Comparison of ENCODE assay signal across 15 mouse cellular contexts in genomic region chr5:111163377-111163776, GRCm38 (mm10).
A peak's percentile ranks its signal among the peaks of the same experiment; 100 is the strongest.
DNase-seq lines count a peak whose midpoint lies in the region; ATAC-seq and TF ChIP-seq lines count a peak whose summit lies in the region.
"Had no signal": no experiment of that assay in that cellular context is flagged by ENCODE, and none has a peak within 500 bp of the region (broad histone marks: within the 10 kb centered on the region; RNA-seq: fewer than 3 reads in every experiment).

No protein-coding gene starts in this region.

- H3K4me3 ChIP-seq in stomach, embryonic 16.5 days (replicated peaks; ENCODE audit: low read length) = no peak overlapping the region
- no peak overlapping the region for H3K4me3 ChIP-seq in stomach, postnatal 0 days (ENCODE audit: low read depth, low read length)
- no peak overlapping the region for H3K4me3 ChIP-seq in hindbrain, embryonic 10.5 days
- no peak overlapping the region for H3K4me3 ChIP-seq in midbrain, embryonic 13.5 days (replicated peaks)
- H3K4me3 ChIP-seq: limb, embryonic 10.5 days had no signal

- H3K4me1 ChIP-seq in stomach, embryonic 16.5 days (ENCODE audit: control insufficient read depth, insufficient read depth, low read length) = peaks cover 16% of the 10 kb centered on the region; the same call in 1 of the 2 replicates
- H3K4me1 ChIP-seq in stomach, postnatal 0 days (replicated peaks; ENCODE audit: control insufficient read depth, insufficient read depth) = no peaks in the 10 kb centered on the region
- peaks cover 69% of the 10 kb centered on the region for H3K4me1 ChIP-seq in hindbrain, embryonic 10.5 days (replicated peaks)
- H3K4me1 ChIP-seq in midbrain, embryonic 13.5 days (replicated peaks) = peaks cover 71% of the 10 kb centered on the region

- H3K9ac ChIP-seq in stomach, embryonic 16.5 days (ENCODE audit: low read length) = no peak overlapping the region
- no peak overlapping the region for H3K9ac ChIP-seq in stomach, postnatal 0 days (ENCODE audit: low read length)
- peak overlapping the region; percentile 0; the same call in 1 of the 2 replicates for H3K9ac ChIP-seq in midbrain, embryonic 13.5 days (replicated peaks)
- H3K9ac ChIP-seq: liver, embryonic 14.5 days had no signal

- no peaks in the 10 kb centered on the region for H3K27me3 ChIP-seq in stomach, embryonic 16.5 days (ENCODE audit: control insufficient read depth, insufficient read depth, low read length)
- no peaks in the 10 kb centered on the region for H3K27me3 ChIP-seq in stomach, postnatal 0 days (ENCODE audit: control insufficient read depth, insufficient read depth, low read length)
- no peaks in the 10 kb centered on the region; the same call in 1 of the 2 replicates for H3K27me3 ChIP-seq in hindbrain, embryonic 10.5 days (ENCODE audit: insufficient read depth, poor library complexity, severe bottlenecking)
- no peaks in the 10 kb centered on the region for H3K27me3 ChIP-seq in midbrain, embryonic 13.5 days
- H3K27me3 ChIP-seq: CH12.LX had no signal

- 43% methylated on average over 11 of the region's 11 CpGs for WGBS in stomach, embryonic 16.5 days
- 49% methylated on average over 11 of the region's 11 CpGs for WGBS in stomach, postnatal 0 days
- WGBS in hindbrain, embryonic 10.5 days = 48% methylated on average over 11 of the region's 11 CpGs
- 12% methylated on average over 11 of the region's 11 CpGs for WGBS in midbrain, embryonic 13.5 days

- H3K27ac ChIP-seq in stomach, embryonic 16.5 days (ENCODE audit: low read length) = no peak overlapping the region
- H3K27ac ChIP-seq in stomach, postnatal 0 days (replicated peaks) = no peak overlapping the region
- peak overlapping the region; percentile 73; the same call in 1 of the 2 replicates for H3K27ac ChIP-seq in hindbrain, embryonic 10.5 days
- peak overlapping the region; percentile 81 for H3K27ac ChIP-seq in midbrain, embryonic 13.5 days
- H3K27ac ChIP-seq: limb, embryonic 10.5 days; liver, embryonic 14.5 days had no signal

- H3K9me3 ChIP-seq in stomach, embryonic 16.5 days (replicated peaks; ENCODE audit: control insufficient read depth, low read length) = no peaks in the 10 kb centered on the region
- H3K9me3 ChIP-seq in stomach, postnatal 0 days (ENCODE audit: control insufficient read depth, low read length) = no peaks in the 10 kb centered on the region
- H3K9me3 ChIP-seq in hindbrain, embryonic 10.5 days = no peaks in the 10 kb centered on the region
- H3K9me3 ChIP-seq in midbrain, embryonic 13.5 days = no peaks in the 10 kb centered on the region
- H3K9me3 ChIP-seq: limb, embryonic 10.5 days had no signal

- no peak for TF ChIP-seq CTCF in stomach, postnatal 0 days (IDR thresholded peaks at IDR 0.05; ENCODE audit: low read depth)

- DNase-seq in stomach, postnatal 0 days (ENCODE audit: low spot score) = no peak
- no peak for DNase-seq in hindbrain, embryonic 10.5 days (ENCODE audit: low spot score)
- DNase-seq in thymus, postnatal 14 days = no peak
- DNase-seq in cerebellum, postnatal 10 days = no peak
- no peak for DNase-seq in embryo, embryonic 10 days (ENCODE audit: low spot score)
- DNase-seq: cerebellum, postnatal 25 days; heart, postnatal 14 days; kidney, postnatal 10 days; lung, postnatal 4 days; right cerebral cortex, adult 18-20 months had no signal

- TF ChIP-seq EP300 in stomach, postnatal 0 days (optimal IDR thresholded peaks at IDR 0.05) = no peak

- ATAC-seq in stomach, embryonic 16.5 days (ENCODE audit: insufficient read depth, low FRiP score) = 0 out of 2 replicates have a peak, but pooled peaks have one; percentile 28
- no peak for ATAC-seq in stomach, postnatal 0 days (ENCODE audit: low FRiP score, low TSS enrichment)
- peak; percentile 45 for ATAC-seq in midbrain, embryonic 13.5 days

- H3K36me3 ChIP-seq in stomach, embryonic 16.5 days (ENCODE audit: control insufficient read depth, insufficient read depth, low read length) = no peaks in the 10 kb centered on the region
- H3K36me3 ChIP-seq in stomach, postnatal 0 days (ENCODE audit: control insufficient read depth, insufficient read depth, low read length) = no peaks in the 10 kb centered on the region
- no peaks in the 10 kb centered on the region for H3K36me3 ChIP-seq in hindbrain, embryonic 10.5 days
- H3K36me3 ChIP-seq in midbrain, embryonic 13.5 days = no peaks in the 10 kb centered on the region
- H3K36me3 ChIP-seq: limb, embryonic 10.5 days had no signal

- H3K4me2 ChIP-seq in stomach, embryonic 16.5 days (ENCODE audit: low read depth, low read length) = no peak overlapping the region
- H3K4me2 ChIP-seq in stomach, postnatal 0 days (replicated peaks; ENCODE audit: low read depth) = no peak overlapping the region
- H3K4me2 ChIP-seq in midbrain, embryonic 13.5 days (replicated peaks) = peak overlapping the region; percentile 33

Comparison
In these comparisons a context has a peak if more than half of its experiments do, and no peak if none do; other contexts are left out.
1. H3K27ac ChIP-seq: peak in hindbrain, embryonic 10.5 days (single experiment) and midbrain, embryonic 13.5 days (single experiment); none in stomach, embryonic 16.5 days (single experiment) and stomach, postnatal 0 days (single experiment).